Mouse (Mus musculus) MN1 (cell line): ENCODE measurements at regions not wholly inside any gene's neighbourhood (a gene's known extent, or its start where the extent isn't known, plus 50 kb on each side); places are given as distances from the start of the nearest gene placed in this dataset.

Experiments used
- DNase-seq: peaks from one replicate; pipeline ENCODE4 v3.0.0-alpha.2; 2016; ENCODE audit warnings: low spot score

- DNase-seq: no peak
Observed at GRCm38 (mm10) chr13:29136231-29136630, 182.7 kb upstream of the Sox4 start.

DNA sequence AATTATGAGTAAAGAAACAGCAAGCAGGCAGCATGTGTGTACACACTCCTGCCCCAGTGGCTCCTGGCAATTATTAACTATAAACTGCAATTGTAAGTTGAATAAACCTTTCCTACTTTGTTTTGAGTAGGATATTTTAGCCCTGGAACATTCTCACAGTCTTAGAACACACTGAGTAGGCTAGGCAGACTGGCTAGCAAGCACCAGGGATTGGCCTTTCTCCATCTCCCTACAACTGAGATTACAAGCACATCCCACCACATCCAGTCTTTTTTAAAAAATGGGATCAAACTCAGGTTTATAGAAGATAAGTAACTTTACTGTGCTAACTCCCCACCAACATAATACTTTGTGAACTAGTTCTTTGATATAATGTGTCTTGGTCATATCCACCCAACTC lies 174.0 kb upstream of the Sox4 start:
- DNase-seq: no peak

DNA sequence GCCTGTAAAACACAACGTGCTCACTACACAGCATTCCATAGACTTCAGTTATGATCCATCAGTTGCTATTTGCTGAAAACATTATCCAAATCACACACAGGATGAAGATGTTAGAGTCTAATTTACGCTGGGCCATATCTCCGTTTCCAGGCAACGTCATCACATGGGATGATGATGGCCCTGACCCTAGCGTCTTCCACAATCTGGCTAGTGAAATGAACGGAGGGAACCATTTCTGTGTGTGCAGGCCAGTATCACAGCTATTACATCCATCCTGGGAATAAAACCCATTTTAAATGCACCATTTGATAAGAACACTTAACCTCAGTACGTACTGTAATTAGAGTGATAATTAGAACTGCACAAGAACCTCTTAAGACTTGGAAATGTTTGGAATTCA lies 170.0 kb upstream of the Sox4 start:
- DNase-seq: no peak

DNA sequence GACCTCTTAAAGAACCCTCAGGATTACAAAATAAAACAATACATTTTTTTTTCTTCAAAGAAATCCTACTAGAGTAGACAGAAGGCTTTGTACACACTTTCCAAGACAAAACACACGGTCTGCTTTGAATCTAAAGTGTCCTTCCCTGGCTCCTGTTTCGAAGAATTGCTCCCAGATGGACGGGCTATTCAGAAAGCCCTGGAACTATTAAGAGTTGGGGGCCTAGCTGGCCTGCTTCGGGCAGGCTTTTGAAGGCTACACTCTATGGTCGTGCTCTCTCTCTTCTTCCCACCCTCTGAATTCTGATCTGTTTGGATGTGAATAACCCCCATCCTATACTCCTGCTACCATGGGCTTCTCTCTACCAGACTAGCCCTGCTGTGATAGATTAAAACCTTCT lies 167.6 kb upstream of the Sox4 start:
- DNase-seq: no peak

DNA sequence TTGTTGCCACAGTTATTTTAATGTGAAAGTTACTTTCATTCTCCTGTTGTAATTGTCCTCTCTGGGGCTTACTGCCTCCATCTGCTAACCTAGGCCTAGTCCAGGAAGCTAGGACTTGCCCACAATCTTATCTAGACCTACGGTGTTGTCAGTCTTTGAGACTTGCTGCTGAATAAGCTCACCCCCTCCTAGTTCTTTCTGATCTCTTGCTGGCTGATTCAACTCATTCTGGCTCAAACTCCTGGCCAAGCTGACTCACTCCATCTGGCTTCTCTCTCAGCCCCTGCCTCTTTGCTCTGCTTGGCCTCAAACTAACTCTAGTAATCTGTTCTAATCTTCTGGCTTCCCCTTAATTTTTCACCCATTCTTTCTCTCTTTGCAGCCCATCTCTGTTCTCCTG lies 165.8 kb upstream of the Sox4 start:
- no peak for DNase-seq

DNA sequence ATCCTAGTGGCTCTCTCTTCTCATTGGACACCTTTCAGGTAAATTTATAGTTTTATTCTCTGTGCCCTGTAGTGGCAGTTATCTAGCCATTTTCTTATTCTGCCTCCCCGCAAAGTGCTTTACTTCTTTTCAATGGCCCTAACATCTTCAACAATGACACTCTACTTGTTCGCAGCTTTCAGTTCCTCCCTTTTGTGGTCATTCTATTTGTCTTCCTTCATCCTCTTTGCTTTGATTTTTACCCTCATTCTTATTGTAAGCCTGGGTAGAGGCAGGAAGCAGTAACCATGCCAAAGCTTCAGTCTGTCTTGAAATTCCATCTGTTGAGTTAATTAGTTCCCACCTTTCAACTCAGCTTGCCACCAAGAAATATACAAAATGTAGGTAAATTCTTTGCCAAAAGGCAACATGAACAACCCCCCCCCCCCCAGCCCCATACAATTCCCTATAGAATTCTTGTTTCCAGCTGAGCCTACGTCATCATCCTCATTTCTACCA lies 161.5 kb upstream of the Sox4 start:
- no peak for DNase-seq

- no peak for DNase-seq
Observed at GRCm38 (mm10) chr13:29110127-29110526, 156.6 kb upstream of the Sox4 start.

- DNase-seq: no peak
Observed at GRCm38 (mm10) chr13:29109064-29109856, 155.7 kb upstream of the Sox4 start.

DNA sequence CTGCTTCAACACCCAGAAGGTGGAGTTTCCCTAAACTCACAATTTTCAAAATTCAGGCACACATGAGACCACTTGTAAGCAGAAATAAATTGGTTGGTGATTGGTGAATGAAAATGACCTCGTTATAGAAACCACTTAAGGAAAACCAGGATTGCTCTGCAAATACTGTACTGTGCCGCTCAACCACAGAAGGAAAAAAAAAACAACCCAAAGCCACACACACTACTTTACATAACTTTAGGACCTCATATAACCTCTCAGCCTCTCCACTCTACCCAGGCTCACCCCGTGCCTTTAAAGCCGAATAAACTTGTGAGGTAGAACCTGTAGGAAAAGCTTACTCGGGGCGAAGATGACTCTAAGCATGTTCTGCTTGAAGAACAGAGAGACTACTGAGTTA lies 154.7 kb upstream of the Sox4 start:
- no peak for DNase-seq

- DNase-seq: no peak
Observed at GRCm38 (mm10) chr13:29092166-29092565, 138.7 kb upstream of the Sox4 start.

DNA sequence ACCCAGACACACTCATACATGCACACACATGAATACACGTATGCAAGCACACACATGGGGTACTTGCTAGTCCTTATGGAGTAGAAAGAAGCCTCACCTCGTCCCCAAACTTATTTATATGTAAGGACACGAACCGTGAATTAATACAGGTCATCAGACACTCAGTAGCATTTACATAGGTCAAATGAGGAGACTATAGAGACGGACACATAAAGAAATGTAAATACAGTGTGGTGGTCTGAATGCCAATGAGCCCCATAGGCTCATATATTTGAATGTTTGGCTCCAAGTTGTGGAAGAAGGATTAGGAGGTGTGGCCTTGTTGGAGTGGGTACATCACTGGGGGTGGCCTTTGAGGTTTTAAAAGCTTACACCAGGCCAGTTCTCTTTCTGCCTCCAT lies 133.3 kb upstream of the Sox4 start:
- DNase-seq: no peak

- DNase-seq: no peak
Observed at GRCm38 (mm10) chr13:29081064-29081463, 127.6 kb upstream of the Sox4 start.

DNA sequence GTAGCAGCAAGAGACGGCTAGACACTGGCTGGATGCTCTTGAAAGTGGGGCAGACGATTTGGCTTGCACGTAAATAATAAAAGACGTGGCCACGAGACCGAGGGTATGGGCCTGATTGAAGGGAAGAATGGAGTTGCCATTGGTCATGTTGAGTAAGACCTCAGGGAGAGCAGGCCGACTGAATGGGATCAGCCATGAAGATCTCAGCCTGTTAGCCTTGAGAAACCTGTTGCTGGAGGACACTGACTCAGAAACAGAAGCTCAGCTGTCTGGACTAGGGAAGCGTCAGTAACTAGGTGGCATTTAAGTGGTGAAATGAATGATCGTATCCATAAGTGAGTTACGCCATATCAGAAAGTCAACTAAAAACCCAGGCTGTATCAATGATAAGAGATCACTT lies 126.3 kb upstream of the Sox4 start:
- no peak for DNase-seq

- no peak for DNase-seq
Observed at GRCm38 (mm10) chr13:29073630-29074029, 120.1 kb upstream of the Sox4 start.

DNA sequence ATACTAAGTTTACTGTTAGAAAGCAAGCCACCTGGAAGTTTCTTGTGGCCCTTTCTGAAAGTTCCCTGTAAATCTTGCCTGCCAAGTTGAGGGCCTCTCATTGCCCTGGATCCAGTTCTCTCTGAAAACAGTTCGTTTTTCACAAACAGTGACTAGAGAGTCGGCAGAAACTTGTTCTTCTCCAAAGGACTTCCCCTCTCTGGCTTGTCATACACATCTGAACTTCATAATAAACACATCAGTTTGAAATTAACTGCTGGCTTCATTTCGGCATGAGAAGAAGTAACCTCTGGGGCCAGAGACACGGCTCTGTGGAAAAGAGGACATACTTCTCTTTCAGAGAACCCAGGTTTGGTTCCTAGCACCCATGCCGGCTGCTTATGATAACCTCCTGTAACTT lies 110.4 kb upstream of the Sox4 start:
- no peak for DNase-seq

DNA sequence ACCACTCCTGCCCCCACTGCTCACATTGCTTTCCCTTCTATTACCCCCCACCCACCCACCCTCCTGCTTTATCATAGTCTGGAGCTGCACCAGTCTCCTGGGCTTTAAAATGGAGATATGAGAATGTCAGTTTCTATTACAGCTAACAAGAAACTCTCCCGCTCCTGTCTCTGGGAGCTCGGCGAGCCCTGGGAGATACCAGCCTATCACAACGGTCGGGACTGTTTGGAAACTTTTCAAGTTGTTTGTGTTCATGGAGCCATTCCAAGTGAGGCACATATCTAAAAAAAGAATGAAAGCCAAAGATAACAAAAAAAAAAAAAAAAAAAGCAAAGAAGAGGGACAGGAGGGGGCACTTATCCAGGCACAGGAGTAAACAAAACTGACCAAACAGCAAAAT lies 105.2 kb upstream of the Sox4 start:
- DNase-seq: no peak

DNA sequence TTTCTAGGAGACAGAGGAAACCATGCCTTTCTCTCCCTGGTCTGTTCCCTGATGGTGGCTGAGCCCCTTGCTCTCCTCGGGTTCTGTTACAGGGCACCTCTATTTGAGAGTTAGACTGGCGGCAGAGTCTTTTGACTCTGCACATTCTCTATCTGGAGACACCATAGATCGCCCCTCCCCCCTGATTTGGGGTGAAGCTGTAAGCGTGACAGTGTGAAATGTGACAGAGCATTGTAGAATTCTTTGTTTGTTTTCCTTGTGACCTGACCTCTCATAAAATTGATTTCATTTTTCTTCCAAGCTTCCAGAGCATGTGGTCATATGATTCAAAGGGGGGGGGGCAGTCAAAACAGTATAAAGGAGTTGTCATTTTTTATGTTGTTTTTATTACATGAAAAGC lies 96.2 kb upstream of the Sox4 start:
- no peak for DNase-seq

GRCm38 (mm10) chr13:29048990-29049576 lies 95.6 kb upstream of the Sox4 start:
- no peak for DNase-seq

DNA sequence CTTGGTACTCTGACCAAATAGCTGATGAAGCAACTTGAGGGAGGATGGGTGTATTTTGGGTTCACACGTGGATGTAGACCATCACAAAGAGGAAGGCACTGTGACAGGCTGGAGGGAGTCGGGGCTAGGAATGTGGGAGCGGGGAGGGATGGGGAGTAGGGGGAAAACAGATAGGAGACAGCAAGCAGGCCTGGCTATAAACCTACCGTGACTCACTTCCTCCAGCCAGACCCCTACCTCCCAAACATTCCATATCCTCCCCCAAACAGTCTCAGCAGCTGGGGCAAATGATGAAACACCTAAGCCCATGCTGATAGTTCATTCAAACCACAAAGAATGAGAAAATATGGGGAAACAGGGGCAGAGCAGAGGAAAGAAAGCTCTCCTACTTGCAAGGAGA lies 91.1 kb upstream of the Sox4 start:
- DNase-seq: no peak

DNA sequence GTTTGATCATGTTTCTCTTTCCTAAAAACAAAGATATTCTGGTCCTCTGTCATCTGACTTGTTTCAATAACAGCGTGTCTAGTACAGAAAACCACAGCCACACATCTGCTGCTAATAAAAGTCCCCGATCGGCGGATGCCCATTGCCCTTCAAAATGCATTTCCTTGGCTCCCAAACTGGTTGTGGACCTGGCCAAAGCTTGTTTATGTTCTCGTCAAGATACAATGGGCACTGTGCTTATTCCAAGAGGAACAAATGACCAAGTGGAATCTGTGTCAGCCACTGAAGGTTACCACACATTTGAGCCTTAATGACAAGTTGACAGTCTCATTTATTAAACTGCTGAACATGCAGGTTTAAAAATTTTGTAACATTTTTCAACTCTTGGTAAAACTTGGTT lies 86.8 kb upstream of the Sox4 start:
- DNase-seq: no peak

DNA sequence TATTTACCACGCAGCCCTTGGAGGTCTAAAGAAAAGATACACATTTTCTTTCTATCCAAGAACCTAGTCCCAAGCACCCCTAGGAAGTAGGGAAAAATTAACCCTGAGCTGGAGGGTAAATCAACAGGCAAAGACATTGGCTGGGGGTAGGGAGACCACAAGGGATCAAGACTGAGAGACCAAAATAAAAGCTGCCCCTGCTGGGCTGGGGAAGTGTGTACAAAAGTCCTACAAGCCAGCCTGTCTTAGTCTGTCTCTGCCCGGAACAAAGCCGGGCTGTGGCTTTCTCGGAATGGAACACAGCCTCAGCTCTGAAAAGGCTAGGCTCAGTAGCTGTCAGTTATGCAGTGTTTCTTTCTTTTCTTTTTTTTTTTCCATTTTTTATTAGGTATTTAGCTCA lies 81.4 kb upstream of the Sox4 start:
- no peak for DNase-seq

DNA sequence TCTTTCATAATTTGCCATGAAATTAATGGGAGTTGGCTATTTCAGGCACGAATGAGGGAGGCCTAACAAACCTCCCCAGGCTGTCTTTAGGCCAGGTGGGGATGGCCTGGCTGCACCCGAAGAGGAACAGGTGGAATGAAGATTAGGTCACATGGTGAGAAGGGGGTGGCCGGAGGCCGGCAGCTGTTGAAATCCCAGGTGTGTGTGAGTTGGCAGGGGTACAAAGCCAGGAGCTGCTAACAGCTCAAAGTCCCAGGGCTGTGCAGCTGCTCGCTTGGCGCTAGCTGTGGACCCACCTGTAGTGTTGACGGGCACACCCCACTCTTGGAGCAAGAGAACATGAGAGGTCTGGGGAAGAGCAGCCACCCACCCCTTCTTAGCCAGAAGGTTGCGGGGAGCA lies 80.9 kb upstream of the Sox4 start:
- no peak for DNase-seq

DNA sequence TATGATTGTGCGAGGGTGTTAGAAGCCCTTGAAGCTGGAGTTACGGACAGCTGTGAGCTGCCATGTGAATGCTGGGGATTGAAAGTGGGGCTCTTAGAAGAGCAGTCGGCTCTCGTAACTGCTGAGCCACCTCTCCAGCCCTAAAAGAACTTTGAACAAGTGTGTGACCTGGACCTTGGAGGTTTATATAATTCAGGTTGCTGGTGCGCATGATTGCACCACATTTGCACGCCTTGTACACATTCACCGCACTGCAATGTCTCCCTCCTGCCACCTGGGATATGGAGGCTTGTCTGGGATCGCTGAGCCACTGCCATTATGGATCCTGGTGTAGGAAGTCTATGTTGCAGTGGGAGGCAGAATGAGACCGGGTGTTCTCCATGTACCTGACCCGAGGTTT lies 73.6 kb upstream of the Sox4 start:
- DNase-seq: no peak

- no peak for DNase-seq
Observed at GRCm38 (mm10) chr13:29023486-29023885, 70.0 kb upstream of the Sox4 start.
